Mouse (Mus musculus) kidney, postnatal 14 days (tissue): ENCODE measurements around the gene Ccl20.
A peak's percentile ranks its signal among the peaks of the same experiment; 100 is the strongest.

Source experiments
- DNase-seq: peaks from one replicate; pipeline ENCODE4 v3.0.0; 2022; ENCODE audit warnings: mixed read lengths

The Ccl20 gene

GRCm38 (mm10) chr1:83116447-83117137 is at the start of gene Ccl20:
TSS of gene Ccl20 (plus strand) at chr1:83116766.
- no peak for DNase-seq

DNA sequence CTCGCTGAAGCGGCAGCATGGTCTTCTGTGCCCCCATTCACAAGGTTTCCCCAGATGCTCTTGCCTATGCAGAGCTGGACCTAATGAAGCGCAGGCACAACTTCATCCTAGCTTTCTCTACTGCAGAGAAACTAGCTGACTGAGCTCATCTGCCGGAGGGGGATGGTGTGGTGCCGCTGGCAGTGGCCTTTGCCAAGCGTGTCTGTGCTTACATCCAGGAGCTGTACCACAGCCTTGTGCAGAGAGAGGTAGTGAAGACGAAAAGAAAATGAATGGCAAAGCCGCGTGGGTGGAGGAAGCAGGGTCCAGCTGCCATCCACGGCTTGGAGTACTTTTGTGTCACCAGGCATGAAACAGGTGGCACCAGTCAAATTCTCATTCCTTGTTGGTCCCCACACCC is 49.4 kb upstream of the Ccl20 start:
- no peak for DNase-seq

- no peak for DNase-seq
Measured at GRCm38 (mm10) chr1:83075526-83076189, 40.9 kb upstream of the Ccl20 start.

DNA sequence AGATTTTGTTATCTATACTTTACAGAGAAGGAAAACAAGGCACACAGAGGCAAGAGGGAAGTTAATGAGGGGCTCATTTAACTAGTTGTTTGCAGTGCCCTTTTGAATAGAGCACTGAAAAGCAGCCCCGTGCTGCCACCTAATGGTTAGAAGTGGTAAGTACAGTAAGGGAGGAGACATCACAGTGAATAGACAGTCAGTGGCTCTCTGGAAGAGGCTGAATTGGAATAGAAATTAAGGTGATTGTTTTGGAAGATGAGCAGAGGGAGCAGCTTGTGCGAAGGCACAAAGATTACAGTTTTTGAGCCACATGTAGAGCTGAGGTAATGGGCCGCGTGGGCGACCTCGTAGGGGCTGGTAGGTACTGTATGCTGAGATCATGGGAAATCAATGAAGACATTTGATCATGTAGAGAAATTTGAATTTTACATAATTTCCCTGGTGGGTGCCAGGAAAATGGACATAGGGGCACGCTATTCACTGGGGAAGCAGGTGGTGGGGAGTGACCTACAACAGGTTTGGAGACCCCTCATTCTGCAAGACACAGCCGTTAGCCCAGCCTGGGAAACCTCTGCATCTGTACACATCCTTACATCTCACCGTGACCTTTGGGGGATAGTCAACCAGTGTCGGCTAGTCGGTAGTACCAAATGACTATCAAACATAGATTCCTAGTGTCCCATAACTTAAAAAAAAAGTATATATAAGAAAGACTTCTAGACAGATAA is 40.2 kb upstream of the Ccl20 start:
- peak; percentile 40 for DNase-seq

DNA sequence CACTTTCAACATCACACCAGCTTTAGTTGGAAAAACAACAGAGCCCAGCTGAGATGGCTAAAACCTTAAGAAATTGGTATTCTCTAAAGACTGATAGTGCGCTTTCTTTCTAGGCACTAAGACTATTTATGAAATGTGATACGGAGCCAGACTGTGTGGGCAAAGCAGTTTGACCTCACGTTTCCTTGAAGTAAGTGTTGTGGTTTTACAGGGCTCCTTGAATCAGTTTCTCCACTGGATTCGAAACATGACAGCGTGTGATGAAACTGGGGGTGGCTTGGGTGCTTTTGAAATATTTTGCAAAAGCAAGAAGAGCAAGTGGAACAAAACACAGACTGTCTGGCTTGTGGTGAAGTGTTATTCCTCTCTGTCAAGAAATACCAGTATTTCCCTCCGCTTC is 39.5 kb upstream of the Ccl20 start:
- DNase-seq = no peak

GRCm38 (mm10) chr1:83084790-83085189 is 31.8 kb upstream of the Ccl20 start:
- no peak for DNase-seq

- no peak for DNase-seq
Measured at GRCm38 (mm10) chr1:83091268-83091667, 25.3 kb upstream of the Ccl20 start.

DNA sequence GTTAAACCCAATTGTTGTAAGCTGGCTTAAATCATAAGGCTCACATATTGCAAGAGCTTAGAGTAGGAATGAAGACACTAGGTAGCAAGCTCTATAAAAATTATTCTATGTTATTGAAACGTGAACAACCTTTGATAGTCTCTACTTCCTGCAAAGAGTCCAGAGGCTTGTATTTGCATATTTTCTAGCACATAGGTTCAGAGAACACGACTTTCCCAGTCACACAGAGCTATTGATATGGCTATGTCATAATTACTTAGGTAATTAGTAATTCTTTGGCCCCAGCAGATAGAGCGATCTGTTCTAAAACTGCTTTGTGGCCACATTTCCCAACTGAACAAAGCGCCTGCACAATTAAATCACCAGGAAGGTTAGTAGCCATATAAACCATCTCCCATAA is 19.6 kb upstream of the Ccl20 start:
- no peak for DNase-seq

DNA sequence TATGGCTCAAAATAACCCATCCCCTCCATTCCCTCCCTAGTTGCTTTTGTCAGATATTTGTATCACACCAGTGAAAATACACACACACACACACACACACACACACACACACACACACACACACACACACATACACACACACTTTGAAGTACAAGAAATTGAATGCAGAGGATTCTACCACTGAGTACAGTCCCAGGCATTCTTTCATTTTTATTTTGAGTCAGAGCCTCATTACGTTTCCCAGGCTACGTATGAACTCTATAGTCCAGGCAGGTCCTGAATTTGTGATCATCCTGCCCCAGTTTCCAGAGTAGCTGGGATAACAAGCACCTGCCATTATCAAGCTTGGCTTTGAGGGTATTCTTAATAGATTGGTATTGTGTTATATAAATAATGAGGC is 17.4 kb upstream of the Ccl20 start:
- no peak for DNase-seq

GRCm38 (mm10) chr1:83099580-83100137 is 16.9 kb upstream of the Ccl20 start:
- DNase-seq = no peak

GRCm38 (mm10) chr1:83101891-83102290 is 14.7 kb upstream of the Ccl20 start:
- peak; percentile 64 for DNase-seq

- DNase-seq = no peak
Measured at GRCm38 (mm10) chr1:83105464-83105863, 11.1 kb upstream of the Ccl20 start.

DNA sequence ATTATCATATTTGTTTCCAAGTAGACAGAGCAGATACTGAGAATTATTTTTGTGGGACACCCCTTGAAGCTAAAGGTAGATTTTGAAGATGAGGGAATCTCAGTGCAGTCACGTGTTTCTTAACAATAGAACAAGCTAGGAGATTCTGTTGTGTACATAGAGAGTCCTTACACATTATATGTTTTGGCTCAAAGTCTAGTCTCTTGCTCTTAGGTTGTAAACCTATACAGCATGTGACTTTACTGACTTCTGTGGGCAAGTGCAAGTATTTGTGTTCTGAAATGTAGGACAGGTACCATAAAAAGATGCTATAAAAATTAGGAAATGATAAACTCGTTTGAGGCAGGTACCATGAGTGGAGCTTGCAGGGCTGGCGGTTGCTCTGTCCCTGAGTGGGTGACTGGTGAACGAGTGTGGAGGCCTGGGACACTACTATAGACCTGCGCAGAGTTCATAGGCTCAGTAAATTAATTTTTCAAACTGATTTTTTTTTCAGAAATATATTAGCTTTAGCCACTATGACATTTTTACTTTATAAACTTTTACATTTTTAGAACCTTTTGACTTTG is 9.1 kb upstream of the Ccl20 start:
- DNase-seq = no peak

GRCm38 (mm10) chr1:83110992-83111391 is 5.6 kb upstream of the Ccl20 start:
- no peak for DNase-seq

- peak; percentile 4 for DNase-seq
Measured at GRCm38 (mm10) chr1:83111726-83112125, 4.8 kb upstream of the Ccl20 start.

- no peak for DNase-seq
Measured at GRCm38 (mm10) chr1:83117217-83117616, 651 bp downstream of the Ccl20 start.

- DNase-seq = no peak
Measured at GRCm38 (mm10) chr1:83117661-83118060, 1.1 kb downstream of the Ccl20 start.

GRCm38 (mm10) chr1:83119903-83120302 is 3.3 kb downstream of the Ccl20 start:
- DNase-seq = no peak

DNA sequence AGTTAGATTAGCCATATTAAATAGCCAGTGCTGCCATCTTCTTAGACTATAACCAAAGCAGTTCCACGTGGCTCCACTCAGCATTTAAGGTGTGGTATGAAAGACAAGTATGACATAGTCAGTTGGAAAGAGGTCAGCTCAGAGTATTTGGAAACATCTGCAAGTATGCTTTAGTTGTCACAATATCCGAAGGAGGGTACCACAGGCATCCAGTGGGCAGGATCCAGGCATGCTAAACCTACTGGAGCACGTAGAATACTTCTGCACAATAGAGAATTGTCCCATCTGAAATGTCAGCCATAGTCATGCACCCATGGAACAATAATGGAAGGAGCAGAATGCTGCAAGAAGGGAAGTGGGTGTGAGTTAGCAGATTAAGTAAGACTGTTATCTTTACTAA is 3.7 kb downstream of the Ccl20 start:
- no peak for DNase-seq

GRCm38 (mm10) chr1:83123201-83123600 is 6.6 kb downstream of the Ccl20 start:
- no peak for DNase-seq

DNA sequence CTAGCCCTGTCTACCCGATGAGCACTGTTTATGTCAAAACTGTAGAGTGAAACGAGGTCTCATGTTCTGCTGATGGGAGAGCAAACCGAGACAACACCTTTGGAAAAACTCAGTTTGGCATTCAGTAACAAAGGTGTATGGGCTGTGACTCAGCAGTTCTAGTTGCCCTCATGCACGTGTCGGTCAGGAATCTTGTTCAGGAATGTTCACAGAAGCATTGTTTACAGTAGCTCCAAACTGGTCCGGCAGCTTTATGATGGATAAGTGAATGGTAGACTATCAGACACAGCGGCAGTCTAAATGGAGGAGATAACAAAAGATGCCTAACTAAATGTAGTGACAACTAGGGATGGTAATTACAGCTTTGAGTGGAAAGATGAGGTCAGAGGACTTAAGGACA is 19.3 kb downstream of the Ccl20 start:
- DNase-seq = peak; percentile 6

DNA sequence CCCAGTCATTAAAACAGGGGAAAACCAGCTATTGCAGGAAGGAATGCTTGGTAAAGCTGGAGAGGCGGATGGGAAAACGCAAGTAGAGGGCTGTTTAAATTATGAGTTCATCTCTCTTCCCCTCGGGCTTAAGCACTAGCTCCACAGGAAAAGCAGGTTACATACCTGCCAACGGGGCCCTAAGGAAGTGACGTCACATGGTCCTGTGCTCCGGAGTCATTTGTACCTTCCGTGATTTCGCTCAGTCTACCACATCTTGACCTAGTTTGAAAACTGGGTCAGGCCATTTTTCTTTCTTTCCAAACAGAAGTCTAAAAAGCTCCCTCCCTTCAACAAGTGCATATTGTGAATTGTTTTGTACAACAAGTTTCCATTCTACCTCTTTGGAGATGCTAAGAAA is 21.3 kb downstream of the Ccl20 start:
- DNase-seq = no peak

- DNase-seq = no peak
Measured at GRCm38 (mm10) chr1:83138721-83139120, 22.2 kb downstream of the Ccl20 start.
